Mouse (Mus musculus) liver, adult 2 months (tissue): ENCODE data around the gene Psmc3ip. TPM values are rescaled to one million over a fixed set of nuclear protein-coding genes. Genes with fewer than 3 reads are reported as not detected.
A peak's percentile ranks its signal among the peaks of the same experiment; 100 is the strongest.

ENCODE experiments used
- DNase-seq: peaks from one replicate; pipeline ENCODE4 v3.0.0-alpha.2; 2011; ENCODE audit warnings: low read depth, low spot score; ENCODE audit errors: extremely low read depth
- H3K27ac ChIP-seq: fragments of 200-500 bp; replicated peaks from 2 replicates; pipeline ENCODE4 v1.5.1; 2012; ENCODE audit warnings: low read depth, mild to moderate bottlenecking, control low read depth, inconsistent platforms, low read length; ENCODE audit not compliant: insufficient read depth
- H3K27me3 ChIP-seq: fragments of 200-500 bp; 2 replicates; pipeline ENCODE4 v1.6.1; 2012; ENCODE audit warnings: mild to moderate bottlenecking, moderate library complexity, low read length, inconsistent platforms; ENCODE audit not compliant: control insufficient read depth, insufficient read depth
- H3K36me3 ChIP-seq: fragments of 200-500 bp; 2 replicates; pipeline ENCODE4 v1.6.1; 2012; ENCODE audit warnings: low read length, inconsistent platforms; ENCODE audit not compliant: control insufficient read depth, insufficient read depth
- H3K4me1 ChIP-seq: fragments of 200-500 bp; 2 replicates; pipeline ENCODE4 v1.6.1; 2011; ENCODE audit warnings: low read length; ENCODE audit not compliant: control insufficient read depth, insufficient read depth
- H3K4me3 ChIP-seq: fragments of 200-500 bp; 2 replicates; pipeline ENCODE4 v1.5.1; 2011; ENCODE audit warnings: low read depth, mild to moderate bottlenecking, control low read depth, low read length, moderate library complexity; ENCODE audit not compliant: insufficient read depth
- H3K79me2 ChIP-seq: fragments of 200-500 bp; 2 replicates; pipeline ENCODE4 v1.6.1; 2012; ENCODE audit warnings: inconsistent platforms, mild to moderate bottlenecking, low read length, moderate library complexity; ENCODE audit not compliant: control insufficient read depth, insufficient read depth
- H3K9ac ChIP-seq: fragments of 200-500 bp; 2 replicates; pipeline ENCODE4 v1.6.1; 2012; ENCODE audit warnings: low read depth, mild to moderate bottlenecking, control low read depth, inconsistent platforms, low read length
- CTCF ChIP-seq: fragments of 200-500 bp; IDR thresholded peaks from 2 replicates; pipeline ENCODE4 v1.5.1; 2011; ENCODE audit warnings: low read depth, low read length, control low read depth
- POLR2A ChIP-seq: fragments of 200-500 bp; IDR thresholded peaks from 2 replicates; pipeline ENCODE4 v1.6.1; 2011; ENCODE audit warnings: low read length, control low read depth; ENCODE audit not compliant: insufficient read depth; ENCODE audit errors: extremely low read depth
- WGBS: fragments of 180-500 bp; shearing (Covaris S2); methylation state at CpG from one replicate; pipeline ENCODE4 v1.1.7; 2018; 5-methylcytosine and 5-hydroxymethylcytosine counted together
- polyA plus RNA-seq: library from polyadenylated mRNA; depleted of rRNA; stranded (reverse); fragments of >200 nt; gene quantifications from 2 replicates; pipeline ENCODE4 v1.2.3, GENCODE M21; 2012; rRNA removed
- total RNA-seq: library from RNA; depleted of rRNA; stranded (reverse); fragments of >200 nt; gene quantifications from 2 replicates; pipeline ENCODE4 v1.2.3, GENCODE M21; 2014; rRNA removed

Psmc3ip gene
- 0.55 and 0.67 TPM in 2 replicates for total RNA-seq
- polyA plus RNA-seq, result 0.20 and 0.39 TPM in 2 replicates

- H3K36me3 ChIP-seq, result peaks cover 48% of the 10 kb centered on the region
- no peaks in the 10 kb centered on the region for H3K27me3 ChIP-seq
- TF ChIP-seq CTCF (peak; percentile 87), POLR2A (0 out of 2 replicates have a peak, but pooled peaks have one; percentile 69)
- under 1% methylated on average over 43 of the region's 43 CpGs for WGBS
- peak within 1 kb of the TSS; percentile 94 for H3K9ac ChIP-seq
- DNase-seq, result peak; percentile 83
- H3K4me3 ChIP-seq, result peak within 1 kb of the TSS; percentile 88
- no peaks in the 10 kb centered on the region for H3K79me2 ChIP-seq
- peak within 1 kb of the TSS; percentile 96 for H3K27ac ChIP-seq
- no peaks in the 10 kb centered on the region for H3K4me1 ChIP-seq
Observed at GRCm38 (mm10) chr11:101095314-101096024, at the start of gene Psmc3ip. Gene Psmc3ip (minus strand): TSS chr11:101095436.

GRCm38 (mm10) chr11:101143338-101144225 lies 48.3 kb upstream of the Psmc3ip start:
- Histone ChIP-seq H3K4me1 (peaks cover 8% of the 10 kb centered on the region; the same call in 1 of the 2 replicates), H3K4me3 (no peak overlapping the region), H3K36me3 (no peaks in the 10 kb centered on the region), H3K79me2 (no peaks in the 10 kb centered on the region), H3K27ac (no peak overlapping the region), H3K27me3 (no peaks in the 10 kb centered on the region), H3K9ac (0 out of 2 replicates have a peak overlapping the region, but pooled peaks have one; percentile 3)
- 40% methylated on average over 19 of the region's 19 CpGs for WGBS
- TF ChIP-seq POLR2A (no peak), CTCF (no peak)
- DNase-seq, result no peak

GRCm38 (mm10) chr11:101142215-101142967 lies 47.2 kb upstream of the Psmc3ip start:
- no peak for TF ChIP-seq POLR2A
- no peak for TF ChIP-seq CTCF
- H3K4me3 ChIP-seq, result no peak overlapping the region
- no peak overlapping the region for H3K27ac ChIP-seq
- no peaks in the 10 kb centered on the region for H3K27me3 ChIP-seq
- no peak for DNase-seq
- WGBS, result 91% methylated on average over 10 of the region's 10 CpGs
- no peak overlapping the region for H3K9ac ChIP-seq
- no peaks in the 10 kb centered on the region for H3K36me3 ChIP-seq
- peaks cover 8% of the 10 kb centered on the region; the same call in 1 of the 2 replicates for H3K4me1 ChIP-seq
- H3K79me2 ChIP-seq, result no peaks in the 10 kb centered on the region

DNA sequence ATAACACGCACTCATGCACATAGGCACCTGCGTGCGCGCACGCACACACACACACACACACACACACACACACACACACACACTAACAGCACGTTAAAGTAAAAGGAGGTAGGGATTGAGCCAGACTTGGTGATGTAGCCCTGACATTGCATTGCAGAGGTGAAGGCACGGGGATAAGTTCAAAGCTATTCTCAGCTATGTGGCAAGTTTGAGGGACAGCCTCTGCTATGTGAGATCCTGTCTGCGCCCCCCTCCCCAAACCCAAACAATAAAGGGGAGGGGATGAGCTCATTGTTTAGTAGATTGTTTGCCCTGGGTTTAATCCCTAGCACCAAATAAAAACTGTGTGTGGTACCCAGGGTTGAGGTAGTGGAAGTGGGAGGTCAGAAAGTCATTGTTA lies 45.9 kb upstream of the Psmc3ip start:
- Histone ChIP-seq H3K79me2 (no peaks in the 10 kb centered on the region), H3K36me3 (no peaks in the 10 kb centered on the region), H3K27me3 (no peaks in the 10 kb centered on the region), H3K4me1 (peaks cover 8% of the 10 kb centered on the region; the same call in 1 of the 2 replicates), H3K9ac (no peak overlapping the region), H3K4me3 (no peak overlapping the region), H3K27ac (no peak overlapping the region)
- DNase-seq, result no peak
- 84% methylated on average over 8 of the region's 8 CpGs for WGBS
- no peak for TF ChIP-seq CTCF
- no peak for TF ChIP-seq POLR2A

DNA sequence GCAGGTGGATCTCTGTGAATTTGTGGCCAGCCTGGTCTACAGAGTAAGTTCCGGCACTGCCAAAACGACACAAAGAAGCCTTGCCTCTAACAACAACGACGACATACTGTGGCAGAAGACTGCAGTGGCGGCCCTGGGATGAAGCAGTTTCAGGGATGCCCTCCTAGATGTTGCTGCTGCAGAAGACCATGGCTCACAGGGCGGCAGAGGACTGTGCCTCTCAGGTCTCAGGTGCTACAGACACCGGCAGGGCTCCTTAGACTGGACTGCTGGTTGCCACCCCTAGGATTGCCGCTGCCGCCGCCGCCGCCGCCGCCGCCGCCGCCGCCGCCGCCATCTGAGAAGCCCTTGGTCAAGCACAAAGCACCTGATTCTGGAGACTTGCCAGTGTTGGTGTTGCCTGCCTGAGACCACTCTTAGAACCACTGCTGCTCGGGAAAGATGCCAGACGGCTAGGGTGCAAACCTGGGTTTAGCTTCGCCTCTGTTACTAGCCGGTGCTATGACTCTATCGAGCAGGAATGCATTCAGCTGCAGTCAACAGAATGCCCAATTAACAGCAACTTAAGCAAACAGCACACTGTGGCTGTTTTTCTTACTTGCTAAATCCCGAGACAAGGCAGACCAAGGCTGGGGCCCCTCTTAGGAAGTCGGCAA lies 45.1 kb upstream of the Psmc3ip start:
- WGBS, result 24% methylated on average over 27 of the region's 27 CpGs
- DNase-seq, result no peak

More for the DNA sequence above, 45.1 kb upstream of the Psmc3ip start:
- no peak for TF ChIP-seq POLR2A
- TF ChIP-seq CTCF, result no peak
- Histone ChIP-seq H3K36me3 (no peaks in the 10 kb centered on the region), H3K27ac (no peak overlapping the region), H3K79me2 (no peaks in the 10 kb centered on the region), H3K4me1 (peaks cover 8% of the 10 kb centered on the region; the same call in 1 of the 2 replicates), H3K9ac (peak overlapping the region; percentile 81), H3K4me3 (peak overlapping the region; percentile 45), H3K27me3 (no peaks in the 10 kb centered on the region)
